Mouse (Mus musculus): Measurements from ENCODE around the gene Gm36864. TPM values are rescaled to one million over a fixed set of nuclear protein-coding genes. Genes with fewer than 3 reads are reported as not detected.

The Gm36864 gene
- total and polyA plus RNA-seq, 2 experiments from 2014 or later: not detected

DNA sequence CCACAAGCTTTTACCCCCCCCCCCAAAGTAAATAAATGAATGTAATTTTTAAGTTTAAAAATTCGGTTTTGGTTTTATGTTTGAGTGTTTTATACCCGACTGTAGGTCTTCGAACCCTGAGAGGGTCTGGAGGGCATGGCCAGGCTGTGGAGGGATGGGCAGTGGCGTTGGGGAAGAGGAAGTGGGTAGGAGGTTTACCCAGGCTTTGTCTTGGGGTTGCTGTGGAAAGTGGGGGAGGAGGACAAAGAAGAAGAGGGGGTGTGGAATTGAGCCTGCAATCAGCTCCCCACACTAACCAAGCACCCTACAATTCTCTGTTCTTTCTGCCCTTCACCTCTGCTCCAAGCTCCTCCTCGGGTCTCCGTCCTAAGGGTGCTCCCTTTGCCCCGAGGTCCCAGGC lies 36.6 kb downstream of the Gm36864 start:
- TF ChIP-seq CTCF (IDR thresholded peaks at IDR 0.05): no peak
- DNase-seq (ENCODE audit: low spot score) (no peak), ATAC-seq (ENCODE audit: low FRiP score) (no peak)
- Histone ChIP-seq H3K4me1 (ENCODE audit: insufficient read depth, low read length) (no peaks in the 10 kb centered on the region), H3K27ac (ENCODE audit: low read depth, low read length) (no peak overlapping the region), H3K4me2 (ENCODE audit: low read depth, low read length, poor library complexity, severe bottlenecking) (no peak overlapping the region), H3K27me3 (ENCODE audit: insufficient read depth, low read length) (0 out of 2 replicates have a peak, but pooled peaks cover 4% of the 10 kb centered on the region), H3K4me3 (ENCODE audit: low read depth, low read length) (no peak overlapping the region), H3K9me3 (ENCODE audit: low read length) (no peaks in the 10 kb centered on the region), H3K36me3 (ENCODE audit: insufficient read depth, low read length) (no peaks in the 10 kb centered on the region), H3K9ac (replicated peaks; ENCODE audit: low read length, poor library complexity, severe bottlenecking) (no peak overlapping the region)
- WGBS: 92% methylated on average over 7 of the region's 7 CpGs

DNA sequence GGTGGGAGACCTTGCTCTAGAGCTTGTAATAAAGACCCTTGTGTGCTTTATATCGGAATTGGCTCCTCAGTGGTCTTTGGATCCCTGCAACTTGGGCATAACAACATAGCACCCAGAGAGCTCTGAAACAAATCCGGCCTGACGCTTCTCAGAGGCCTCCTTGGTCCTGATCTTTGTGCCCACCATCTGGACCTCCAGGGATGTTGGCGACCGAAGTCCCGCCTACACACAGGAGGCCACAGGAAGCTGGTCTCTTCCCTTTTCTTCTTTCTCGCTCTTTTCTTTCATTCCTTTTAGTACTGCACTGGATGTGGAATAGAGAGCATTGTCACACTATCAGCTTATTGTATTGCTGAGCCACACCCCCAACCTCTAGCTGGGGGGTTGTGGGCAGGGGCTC lies 37.5 kb downstream of the Gm36864 start:
- ATAC-seq (ENCODE audit: low FRiP score): no peak
- WGBS: 55% methylated on average over 7 of the region's 7 CpGs
- 0 out of 2 replicates have a peak, but pooled peaks cover 4% of the 10 kb centered on the region for H3K27me3 ChIP-seq (ENCODE audit: insufficient read depth, low read length)

DNA sequence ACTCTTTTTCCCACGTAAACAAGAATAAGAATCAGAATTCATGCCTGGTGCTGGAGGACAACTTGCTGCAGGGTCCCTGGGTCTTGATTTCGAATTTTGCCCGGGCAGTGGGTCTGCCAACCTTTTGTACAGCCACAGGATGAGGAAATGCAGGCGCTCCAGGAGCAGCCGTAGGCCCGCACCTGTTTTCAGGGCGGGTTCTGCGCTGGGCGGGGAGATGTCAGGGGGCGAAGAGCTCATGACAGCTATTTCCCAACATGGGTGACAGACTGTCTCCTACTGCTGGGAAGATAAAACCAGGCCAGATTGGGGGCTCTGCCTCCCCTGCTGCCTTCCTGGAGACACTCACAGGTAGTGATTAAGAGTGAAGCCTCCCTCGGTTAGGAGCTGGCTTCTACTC lies 38.1 kb downstream of the Gm36864 start:
- DNase-seq (ENCODE audit: low spot score) (no peak), ATAC-seq (ENCODE audit: low FRiP score) (no peak)
- Histone ChIP-seq H3K4me2 (ENCODE audit: low read depth, low read length, poor library complexity, severe bottlenecking) (no peak overlapping the region), H3K9me3 (ENCODE audit: low read length) (no peaks in the 10 kb centered on the region), H3K36me3 (ENCODE audit: insufficient read depth, low read length) (no peaks in the 10 kb centered on the region), H3K27ac (ENCODE audit: low read depth, low read length) (no peak overlapping the region), H3K9ac (replicated peaks; ENCODE audit: low read length, poor library complexity, severe bottlenecking) (no peak overlapping the region), H3K4me1 (ENCODE audit: insufficient read depth, low read length) (no peaks in the 10 kb centered on the region), H3K27me3 (ENCODE audit: insufficient read depth, low read length) (0 out of 2 replicates have a peak, but pooled peaks cover 4% of the 10 kb centered on the region), H3K4me3 (ENCODE audit: low read depth, low read length) (no peak overlapping the region)
- WGBS: 51% methylated on average over 11 of the region's 11 CpGs
- TF ChIP-seq CTCF (IDR thresholded peaks at IDR 0.05): no peak

More for the DNA sequence above, 37.5 kb downstream of the Gm36864 start:
- Histone ChIP-seq H3K9me3 (ENCODE audit: low read length) (no peaks in the 10 kb centered on the region), H3K36me3 (ENCODE audit: insufficient read depth, low read length) (no peaks in the 10 kb centered on the region), H3K4me1 (ENCODE audit: insufficient read depth, low read length) (no peaks in the 10 kb centered on the region), H3K4me2 (ENCODE audit: low read depth, low read length, poor library complexity, severe bottlenecking) (no peak overlapping the region), H3K4me3 (ENCODE audit: low read depth, low read length) (no peak overlapping the region), H3K9ac (replicated peaks; ENCODE audit: low read length, poor library complexity, severe bottlenecking) (0 out of 2 replicates have a peak overlapping the region, but pooled peaks have one; percentile 33), H3K27ac (ENCODE audit: low read depth, low read length) (no peak overlapping the region)
- DNase-seq (ENCODE audit: low spot score): no peak
- no peak for TF ChIP-seq CTCF (IDR thresholded peaks at IDR 0.05)

DNA sequence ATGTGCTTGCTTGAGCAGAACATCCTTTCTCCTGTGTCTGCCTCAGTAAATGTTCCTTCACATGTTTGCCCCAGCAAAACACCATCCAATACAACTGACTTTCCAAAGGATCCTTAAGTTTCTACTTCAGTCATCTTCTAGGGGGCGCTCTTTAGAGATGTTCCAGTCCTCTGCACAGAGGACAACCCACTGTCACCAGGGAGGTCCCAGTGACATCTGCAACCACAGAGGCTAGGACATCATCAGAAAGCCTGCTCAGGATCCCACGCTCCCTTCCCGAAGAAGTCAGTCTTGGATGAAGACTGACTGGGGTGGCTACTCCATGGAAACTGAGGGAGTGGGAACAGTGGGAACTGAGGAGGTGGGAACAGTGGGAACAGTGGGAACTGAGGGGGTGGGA lies 39.6 kb downstream of the Gm36864 start:
- TF ChIP-seq CTCF (IDR thresholded peaks at IDR 0.05): 0 out of 2 replicates have a peak, but pooled peaks have one; percentile 8
- no peak for ATAC-seq (ENCODE audit: low FRiP score)
- Histone ChIP-seq H3K27ac (ENCODE audit: low read depth, low read length) (no peak overlapping the region), H3K9ac (replicated peaks; ENCODE audit: low read length, poor library complexity, severe bottlenecking) (no peak overlapping the region), H3K9me3 (ENCODE audit: low read length) (no peaks in the 10 kb centered on the region), H3K4me2 (ENCODE audit: low read depth, low read length, poor library complexity, severe bottlenecking) (no peak overlapping the region), H3K4me3 (ENCODE audit: low read depth, low read length) (no peak overlapping the region), H3K4me1 (ENCODE audit: insufficient read depth, low read length) (no peaks in the 10 kb centered on the region), H3K36me3 (ENCODE audit: insufficient read depth, low read length) (no peaks in the 10 kb centered on the region), H3K27me3 (ENCODE audit: insufficient read depth, low read length) (0 out of 2 replicates have a peak, but pooled peaks cover 4% of the 10 kb centered on the region)
- WGBS: 78% methylated on average over 3 of the region's 3 CpGs
- DNase-seq (ENCODE audit: low spot score): no peak

DNA sequence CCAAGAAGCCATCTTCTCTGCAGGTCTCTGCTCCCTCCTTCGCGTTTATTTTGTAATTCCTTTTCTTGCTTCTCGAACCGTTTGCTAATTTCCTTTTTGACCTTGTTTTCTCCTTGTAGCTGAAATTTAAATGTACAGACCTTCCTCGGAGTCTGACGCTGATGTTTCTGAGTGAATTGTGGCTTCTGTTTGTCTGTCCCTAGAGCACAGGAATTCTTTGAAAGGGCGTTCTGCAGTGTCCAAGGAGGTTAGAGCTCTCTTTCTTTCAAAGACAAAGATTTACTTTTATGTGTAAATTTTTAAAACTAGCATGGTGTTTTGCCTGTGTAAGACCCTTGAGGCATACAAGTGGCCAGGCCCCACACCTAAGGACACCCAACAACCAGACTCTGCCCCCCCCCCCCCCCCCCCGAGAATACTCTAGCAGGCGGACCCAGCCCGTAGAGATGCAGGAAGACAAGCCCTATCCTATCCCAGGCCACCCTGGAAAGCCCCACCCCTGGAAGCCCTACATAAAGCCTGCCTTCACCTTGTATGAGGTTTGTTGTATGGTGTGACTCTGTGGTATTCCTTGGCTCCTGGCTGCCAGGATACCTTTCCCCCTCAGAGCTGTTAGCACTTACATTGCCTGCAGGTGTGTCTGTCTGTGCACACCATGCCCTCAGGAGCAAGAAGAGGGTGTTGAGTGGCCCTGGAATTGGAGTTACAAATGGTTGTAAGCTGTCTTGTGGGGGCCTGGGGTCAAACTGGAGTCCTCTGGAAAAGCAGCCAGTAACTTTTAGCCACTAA lies 40.7 kb downstream of the Gm36864 start:
- no peak for DNase-seq (ENCODE audit: low spot score)
- Histone ChIP-seq H3K9me3 (ENCODE audit: low read length) (no peaks in the 10 kb centered on the region), H3K27me3 (ENCODE audit: insufficient read depth, low read length) (0 out of 2 replicates have a peak, but pooled peaks cover 4% of the 10 kb centered on the region), H3K4me2 (ENCODE audit: low read depth, low read length, poor library complexity, severe bottlenecking) (no peak overlapping the region), H3K4me3 (ENCODE audit: low read depth, low read length) (no peak overlapping the region), H3K9ac (replicated peaks; ENCODE audit: low read length, poor library complexity, severe bottlenecking) (no peak overlapping the region), H3K4me1 (ENCODE audit: insufficient read depth, low read length) (no peaks in the 10 kb centered on the region), H3K27ac (ENCODE audit: low read depth, low read length) (no peak overlapping the region), H3K36me3 (ENCODE audit: insufficient read depth, low read length) (no peaks in the 10 kb centered on the region)
- WGBS: 62% methylated on average over 10 of the region's 10 CpGs
- ATAC-seq (ENCODE audit: low FRiP score): no peak
- no peak for TF ChIP-seq CTCF (IDR thresholded peaks at IDR 0.05)

DNA sequence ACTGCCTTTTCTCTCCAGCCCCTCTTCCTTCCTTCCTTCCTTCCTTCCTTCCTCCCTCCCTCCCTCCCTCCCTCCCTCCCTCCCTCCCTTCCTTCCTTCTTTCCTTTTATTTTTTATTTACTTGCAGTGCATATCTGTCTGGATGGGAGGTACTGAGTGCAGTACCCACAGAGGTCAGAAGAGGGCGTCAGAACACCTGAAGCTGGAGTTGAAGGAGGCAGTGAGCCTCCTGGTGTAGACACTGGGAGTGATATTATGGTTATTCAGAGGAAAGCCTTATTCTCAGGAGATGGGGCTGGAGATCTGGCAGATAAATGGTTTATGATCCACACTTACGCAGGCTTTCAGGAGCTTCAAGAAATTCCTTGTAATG lies 41.3 kb downstream of the Gm36864 start:
- TF ChIP-seq CTCF (IDR thresholded peaks at IDR 0.05): peak; percentile 74
- Histone ChIP-seq H3K9me3 (ENCODE audit: low read length) (no peaks in the 10 kb centered on the region), H3K4me1 (ENCODE audit: insufficient read depth, low read length) (no peaks in the 10 kb centered on the region), H3K4me2 (ENCODE audit: low read depth, low read length, poor library complexity, severe bottlenecking) (no peak overlapping the region), H3K27ac (ENCODE audit: low read depth, low read length) (no peak overlapping the region), H3K27me3 (ENCODE audit: insufficient read depth, low read length) (0 out of 2 replicates have a peak, but pooled peaks cover 4% of the 10 kb centered on the region), H3K9ac (replicated peaks; ENCODE audit: low read length, poor library complexity, severe bottlenecking) (no peak overlapping the region), H3K4me3 (ENCODE audit: low read depth, low read length) (no peak overlapping the region), H3K36me3 (ENCODE audit: insufficient read depth, low read length) (no peaks in the 10 kb centered on the region)
- WGBS: 35% methylated on average over 2 of the region's 2 CpGs
- peak; percentile 47 for DNase-seq (ENCODE audit: low spot score)
- ATAC-seq (ENCODE audit: low FRiP score): 0 out of 2 replicates have a peak, but pooled peaks have one; percentile 25

All from midbrain, postnatal 0 days (tissue).